Mouse (Mus musculus) MEL (cell line): ENCODE results near the gene Gm11938.

Experiments
- EP300 ChIP-seq, 2 experiments: IDR thresholded peaks; 2 replicates each; pipeline ENCODE4 v1.6.1; 2011; ENCODE audit warnings: improper control_type of control experiment in 2 of 2, low read length in 2 of 2, low read depth in 1 of 2, mild to moderate bottlenecking in 1 of 2
- HCFC1 ChIP-seq: IDR thresholded peaks from 2 replicates; pipeline ENCODE4 v1.6.1; 2012; ENCODE audit warnings: low read depth, mild to moderate bottlenecking, inconsistent platforms, low read length, improper control_type of control experiment, moderate library complexity
- MEF2A ChIP-seq: IDR thresholded peaks from 2 replicates; pipeline ENCODE4 v1.6.1; 2014; ENCODE audit warnings: low read depth, mild to moderate bottlenecking, inconsistent platforms, low read length, improper control_type of control experiment; ENCODE audit not compliant: poor library complexity, insufficient replicate concordance, severe bottlenecking; ENCODE audit errors: extremely low read depth
- POLR2A ChIP-seq, 2 experiments: IDR thresholded peaks; 2 replicates each; pipeline ENCODE4 v1.6.1; 2011 to 2012; ENCODE audit warnings: low read length in 2 of 2, mild to moderate bottlenecking in 2 of 2, control low read depth in 1 of 2, improper control_type of control experiment in 1 of 2, low read depth in 1 of 2, moderate library complexity in 1 of 2; ENCODE audit not compliant: control insufficient read depth in 1 of 2, insufficient read depth in 1 of 2, poor library complexity in 1 of 2
- ZKSCAN1 ChIP-seq: IDR thresholded peaks from 2 replicates; pipeline ENCODE4 v1.6.1; 2012; ENCODE audit warnings: low read depth, mild to moderate bottlenecking, inconsistent platforms, low read length, improper control_type of control experiment, moderate library complexity
- ZNF384 ChIP-seq: IDR thresholded peaks from 2 replicates; pipeline ENCODE4 v1.6.1; 2012; ENCODE audit warnings: low read depth, mild to moderate bottlenecking, inconsistent platforms, low read length, improper control_type of control experiment

- TF ChIP-seq ZNF384 (no peak), MEF2A (no peak), EP300 (IDR thresholded peaks at IDR 0.05; ENCODE audit: low read depth in 1 of 2, low read length in 2 of 2) (no peak), POLR2A (IDR thresholded peaks at IDR 0.05; ENCODE audit: control insufficient read depth in 1 of 2, insufficient read depth in 1 of 2, low read depth in 1 of 2, low read length in 2 of 2, poor library complexity in 1 of 2) (no peak), ZKSCAN1 (no peak), HCFC1 (no peak)
Measured at GRCm38 (mm10) chr11:99637086-99637485, 34.0 kb upstream of the Gm11938 start.
